24 mouse cellular contexts compared by ENCODE assay signal in the genomic region with DNA sequence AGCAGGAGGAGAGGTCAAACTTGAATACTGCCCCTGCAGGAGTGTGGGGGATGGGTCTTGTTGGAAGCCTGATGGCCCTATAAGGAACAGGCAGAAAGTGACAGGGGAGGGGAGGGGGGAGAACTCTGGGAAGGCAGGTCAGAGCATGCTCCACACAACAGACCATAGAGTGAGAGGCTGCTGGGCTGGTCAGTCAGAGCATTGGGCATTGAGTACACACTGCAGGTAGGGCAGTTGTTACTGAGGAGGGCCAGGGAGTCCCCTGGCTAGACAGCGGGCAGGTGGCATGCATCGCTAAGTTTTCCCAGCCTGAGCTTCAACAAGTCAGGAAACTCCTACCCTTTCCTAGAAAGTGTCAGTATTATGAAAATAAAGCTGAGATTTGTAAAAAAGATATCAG.
A peak's percentile ranks its signal among the peaks of the same experiment; 100 is the strongest.
DNase-seq lines count a peak whose midpoint lies in the region; ATAC-seq lines count a peak whose summit lies in the region.
"Had no signal": no experiment of that assay in that cellular context is flagged by ENCODE, and none has a peak within 500 bp of the region (broad histone marks: within the 10 kb centered on the region; RNA-seq: fewer than 3 reads in every experiment).

No protein-coding gene starts in this region.

- no peak overlapping the region for H3K4me2 ChIP-seq in embryonic facial prominence, embryonic 11.5 days (ENCODE audit: low read depth, low read length)
- no peak overlapping the region for H3K4me2 ChIP-seq in kidney, embryonic 14.5 days (replicated peaks; ENCODE audit: low read depth, low read length)
- no peak overlapping the region for H3K4me2 ChIP-seq in kidney, embryonic 16.5 days (replicated peaks; ENCODE audit: low read depth, low read length)
- H3K4me2 ChIP-seq: embryonic facial prominence, embryonic 12.5 days; forebrain, embryonic 13.5 days; forebrain, embryonic 15.5 days had no signal

- H3K36me3 ChIP-seq in embryonic facial prominence, embryonic 11.5 days (replicated peaks; ENCODE audit: control insufficient read depth, insufficient read depth, low read depth, low read length): no peaks in the 10 kb centered on the region
- no peaks in the 10 kb centered on the region for H3K36me3 ChIP-seq in embryonic facial prominence, embryonic 10.5 days (replicated peaks)
- no peaks in the 10 kb centered on the region for H3K36me3 ChIP-seq in kidney, embryonic 14.5 days (ENCODE audit: control insufficient read depth, insufficient read depth, low read length)
- no peaks in the 10 kb centered on the region for H3K36me3 ChIP-seq in kidney, embryonic 16.5 days (ENCODE audit: insufficient read depth, low read length)
- H3K36me3 ChIP-seq: embryonic facial prominence, embryonic 12.5 days; forebrain, embryonic 15.5 days; G1E had no signal

- H3K4me1 ChIP-seq in embryonic facial prominence, embryonic 11.5 days (ENCODE audit: control insufficient read depth, insufficient read depth, low read length): no peaks in the 10 kb centered on the region
- H3K4me1 ChIP-seq in embryonic facial prominence, embryonic 10.5 days: peaks cover 14% of the 10 kb centered on the region
- no peaks in the 10 kb centered on the region; the same call in none of the 2 replicates for H3K4me1 ChIP-seq in kidney, embryonic 14.5 days (ENCODE audit: control insufficient read depth, insufficient read depth, low read length)
- peaks cover 12% of the 10 kb centered on the region for H3K4me1 ChIP-seq in kidney, embryonic 16.5 days (ENCODE audit: insufficient read depth, low read length)
- H3K4me1 ChIP-seq: embryonic facial prominence, embryonic 12.5 days had no signal

- H3K27ac ChIP-seq in embryonic facial prominence, embryonic 11.5 days (replicated peaks; ENCODE audit: low read depth, low read length): no peak overlapping the region
- H3K27ac ChIP-seq in embryonic facial prominence, embryonic 10.5 days (replicated peaks): no peak overlapping the region
- H3K27ac ChIP-seq in kidney, embryonic 14.5 days (ENCODE audit: low read depth, low read length): no peak overlapping the region
- H3K27ac ChIP-seq in kidney, embryonic 16.5 days (ENCODE audit: low read length): no peak overlapping the region
- H3K27ac ChIP-seq: embryonic facial prominence, embryonic 12.5 days; forebrain, embryonic 13.5 days; forebrain, embryonic 15.5 days had no signal

- no peaks in the 10 kb centered on the region for H3K27me3 ChIP-seq in embryonic facial prominence, embryonic 11.5 days (ENCODE audit: control insufficient read depth, insufficient read depth, low read length)
- no peaks in the 10 kb centered on the region for H3K27me3 ChIP-seq in embryonic facial prominence, embryonic 10.5 days (replicated peaks; ENCODE audit: low read depth, poor library complexity, severe bottlenecking)
- no peaks in the 10 kb centered on the region for H3K27me3 ChIP-seq in kidney, embryonic 14.5 days (ENCODE audit: control insufficient read depth, insufficient read depth, low read length)
- H3K27me3 ChIP-seq in kidney, embryonic 16.5 days (ENCODE audit: insufficient read depth, low read length): no peaks in the 10 kb centered on the region
- H3K27me3 ChIP-seq: CH12.LX; embryonic facial prominence, embryonic 12.5 days; Patski had no signal

- 79% methylated on average over 2 of the region's 2 CpGs for WGBS in embryonic facial prominence, embryonic 11.5 days
- 85% methylated on average over 2 of the region's 2 CpGs for WGBS in embryonic facial prominence, embryonic 10.5 days
- WGBS in kidney, embryonic 14.5 days: 72% methylated on average over 2 of the region's 2 CpGs
- 54% methylated on average over 2 of the region's 2 CpGs for WGBS in kidney, embryonic 16.5 days

- H3K4me3 ChIP-seq in embryonic facial prominence, embryonic 11.5 days (ENCODE audit: low read depth, low read length): no peak overlapping the region
- no peak overlapping the region for H3K4me3 ChIP-seq in embryonic facial prominence, embryonic 10.5 days
- H3K4me3 ChIP-seq in kidney, embryonic 14.5 days (ENCODE audit: low read length): no peak overlapping the region
- H3K4me3 ChIP-seq in kidney, embryonic 16.5 days (ENCODE audit: low read length): no peak overlapping the region
- H3K4me3 ChIP-seq: embryonic facial prominence, embryonic 12.5 days; forebrain, embryonic 13.5 days; forebrain, embryonic 15.5 days had no signal

- no peaks in the 10 kb centered on the region for H3K9me3 ChIP-seq in embryonic facial prominence, embryonic 11.5 days (replicated peaks; ENCODE audit: control insufficient read depth, low read length)
- no peaks in the 10 kb centered on the region for H3K9me3 ChIP-seq in embryonic facial prominence, embryonic 10.5 days
- H3K9me3 ChIP-seq in kidney, embryonic 14.5 days (ENCODE audit: control insufficient read depth, low read length): no peaks in the 10 kb centered on the region
- H3K9me3 ChIP-seq in kidney, embryonic 16.5 days (ENCODE audit: low read length): no peaks in the 10 kb centered on the region
- H3K9me3 ChIP-seq: embryonic facial prominence, embryonic 12.5 days; forebrain, embryonic 13.5 days; forebrain, embryonic 15.5 days had no signal

- ATAC-seq in embryonic facial prominence, embryonic 11.5 days (replicated peaks; ENCODE audit: insufficient number of reproducible peaks, low FRiP score, low TSS enrichment, low read depth): 0 out of 2 replicates have a peak, but pooled peaks have one; percentile 39
- ATAC-seq in kidney, embryonic 14.5 days (ENCODE audit: low FRiP score, low TSS enrichment): peak; percentile 68; the same call in 1 of the 2 replicates
- ATAC-seq in kidney, embryonic 16.5 days (ENCODE audit: low FRiP score, low TSS enrichment): peak; percentile 78; the same call in 1 of the 2 replicates
- ATAC-seq: activated CD4-positive, CD25-positive, alpha-beta regulatory T cell, adult 4 months; CD4-positive, CD25-positive, alpha-beta regulatory T cell, adult 4 months; forebrain, embryonic 13.5 days; forebrain, embryonic 15.5 days; forebrain, postnatal 0 days; Patski had no signal

- no peak for DNase-seq in embryonic facial prominence, embryonic 11.5 days (ENCODE audit: low spot score)
- no peak for DNase-seq in embryonic facial prominence, embryonic 10.5 days (ENCODE audit: low spot score)
- no peak for DNase-seq in kidney, postnatal 10 days
- DNase-seq in kidney, adult 8-10 months: no peak
- DNase-seq: adrenal gland, adult 8-10 months; adrenal gland, postnatal 14 days; adrenal gland, postnatal 36 days; B cell, adult 2 months; cerebellum, adult 11-12 months; cerebellum, adult 2 months; cerebellum, adult 9-10 months; cerebellum, postnatal 10 days; cerebellum, postnatal 25 days; forebrain, postnatal 0 days had no signal

- H3K9ac ChIP-seq in embryonic facial prominence, embryonic 11.5 days (replicated peaks; ENCODE audit: low read length): no peak overlapping the region
- H3K9ac ChIP-seq in kidney, embryonic 14.5 days (ENCODE audit: low read depth, low read length): no peak overlapping the region
- no peak overlapping the region for H3K9ac ChIP-seq in kidney, embryonic 16.5 days (replicated peaks; ENCODE audit: low read length)
- H3K9ac ChIP-seq: embryonic facial prominence, embryonic 12.5 days; forebrain, embryonic 13.5 days; forebrain, embryonic 15.5 days; forebrain, postnatal 0 days had no signal
